12 mouse cellular contexts compared by ENCODE assay signal in the genomic region with DNA sequence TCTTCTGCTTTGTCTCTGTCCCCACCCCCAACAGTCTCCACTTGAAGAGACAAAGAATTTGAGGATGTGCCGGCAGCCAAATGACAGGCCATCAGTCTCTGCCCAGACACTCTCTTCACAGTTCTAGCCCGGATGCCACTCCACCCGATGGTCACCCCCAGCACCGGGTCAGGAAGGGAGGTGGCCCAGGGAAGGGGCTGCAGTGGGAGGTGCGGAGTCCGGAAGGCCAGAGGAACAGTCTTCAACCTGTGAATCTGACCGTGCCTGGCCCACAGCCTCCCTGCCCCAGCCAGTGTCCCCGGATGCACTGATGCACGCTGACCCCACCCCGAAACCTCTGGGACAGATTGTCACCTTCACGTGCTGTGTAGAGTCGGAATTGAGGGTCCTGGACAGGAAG. TPM values are rescaled to one million over a fixed set of nuclear protein-coding genes. Genes with fewer than 3 reads are reported as not detected.
DNase-seq lines count a peak whose midpoint lies in the region; ATAC-seq and TF ChIP-seq lines count a peak whose summit lies in the region.
"Had no signal": no experiment of that assay in that cellular context is flagged by ENCODE, and none has a peak within 500 bp of the region (broad histone marks: within the 10 kb centered on the region; RNA-seq: fewer than 3 reads in every experiment).

No protein-coding gene starts in this region.

- TF ChIP-seq CTCF in heart, postnatal 0 days (IDR thresholded peaks at IDR 0.05; ENCODE audit: low read depth), result no peak

- H3K4me3 ChIP-seq in midbrain, embryonic 11.5 days (ENCODE audit: low read depth, low read length), result no peak overlapping the region
- H3K4me3 ChIP-seq in midbrain, embryonic 13.5 days (replicated peaks), result no peak overlapping the region
- no peak overlapping the region for H3K4me3 ChIP-seq in heart, postnatal 0 days (ENCODE audit: low read depth, low read length)
- no peak overlapping the region for H3K4me3 ChIP-seq in liver, embryonic 16.5 days (ENCODE audit: low read depth, low read length)
- H3K4me3 ChIP-seq: limb, embryonic 12.5 days; midbrain, embryonic 15.5 days had no signal

- H3K9ac ChIP-seq in midbrain, embryonic 11.5 days (ENCODE audit: low read length), result no peak overlapping the region
- H3K9ac ChIP-seq in midbrain, embryonic 13.5 days (replicated peaks), result no peak overlapping the region
- no peak overlapping the region for H3K9ac ChIP-seq in heart, postnatal 0 days (replicated peaks; ENCODE audit: low read depth, low read length)
- H3K9ac ChIP-seq in liver, embryonic 16.5 days (ENCODE audit: low read depth, low read length), result no peak overlapping the region
- H3K9ac ChIP-seq: limb, embryonic 12.5 days; midbrain, embryonic 15.5 days had no signal

- peaks cover 15% of the 10 kb centered on the region for H3K27me3 ChIP-seq in midbrain, embryonic 11.5 days (ENCODE audit: control insufficient read depth, insufficient read depth, low read length)
- peaks cover 29% of the 10 kb centered on the region for H3K27me3 ChIP-seq in midbrain, embryonic 13.5 days
- H3K27me3 ChIP-seq in heart, postnatal 0 days (ENCODE audit: control insufficient read depth, insufficient read depth, low read length), result peaks cover 8% of the 10 kb centered on the region; the same call in 1 of the 2 replicates
- H3K27me3 ChIP-seq in liver, embryonic 16.5 days (ENCODE audit: control insufficient read depth, insufficient read depth, low read depth, low read length), result peaks cover 21% of the 10 kb centered on the region

- no peaks in the 10 kb centered on the region for H3K9me3 ChIP-seq in midbrain, embryonic 11.5 days (ENCODE audit: control insufficient read depth, low read length)
- no peaks in the 10 kb centered on the region for H3K9me3 ChIP-seq in midbrain, embryonic 13.5 days
- H3K9me3 ChIP-seq in heart, postnatal 0 days (replicated peaks; ENCODE audit: control insufficient read depth, low read length), result no peaks in the 10 kb centered on the region
- no peaks in the 10 kb centered on the region for H3K9me3 ChIP-seq in liver, embryonic 16.5 days (replicated peaks; ENCODE audit: control insufficient read depth, low read length)
- H3K9me3 ChIP-seq: limb, embryonic 12.5 days; midbrain, embryonic 15.5 days had no signal

- TF ChIP-seq EP300 in heart, postnatal 0 days (IDR thresholded peaks at IDR 0.05; ENCODE audit: low read depth), result peak; percentile 55; the same call in 1 of the 2 replicates

- no peak overlapping the region for H3K27ac ChIP-seq in midbrain, embryonic 11.5 days (ENCODE audit: low read depth, low read length)
- no peak overlapping the region for H3K27ac ChIP-seq in midbrain, embryonic 13.5 days
- no peak overlapping the region; the same call in 1 of the 2 replicates for H3K27ac ChIP-seq in heart, postnatal 0 days (ENCODE audit: low read depth)
- H3K27ac ChIP-seq in liver, embryonic 16.5 days (ENCODE audit: low read length), result no peak overlapping the region
- H3K27ac ChIP-seq: limb, embryonic 12.5 days; midbrain, embryonic 15.5 days had no signal

- H3K36me3 ChIP-seq in midbrain, embryonic 11.5 days (ENCODE audit: control insufficient read depth, insufficient read depth, low read length), result no peaks in the 10 kb centered on the region
- no peaks in the 10 kb centered on the region for H3K36me3 ChIP-seq in midbrain, embryonic 13.5 days
- H3K36me3 ChIP-seq in heart, postnatal 0 days (replicated peaks; ENCODE audit: control insufficient read depth, insufficient read depth, low read length), result no peaks in the 10 kb centered on the region
- no peaks in the 10 kb centered on the region for H3K36me3 ChIP-seq in liver, embryonic 16.5 days (ENCODE audit: control insufficient read depth, insufficient read depth)
- H3K36me3 ChIP-seq: limb, embryonic 12.5 days; midbrain, embryonic 15.5 days had no signal

- H3K4me2 ChIP-seq in midbrain, embryonic 11.5 days, result no peak overlapping the region
- H3K4me2 ChIP-seq in midbrain, embryonic 13.5 days (replicated peaks), result no peak overlapping the region
- no peak overlapping the region for H3K4me2 ChIP-seq in heart, postnatal 0 days (ENCODE audit: low read depth, low read length)
- H3K4me2 ChIP-seq in liver, embryonic 16.5 days (ENCODE audit: low read depth, low read length), result no peak overlapping the region
- H3K4me2 ChIP-seq: limb, embryonic 12.5 days; midbrain, embryonic 15.5 days had no signal

- WGBS in midbrain, embryonic 11.5 days, result 79% methylated on average over 12 of the region's 12 CpGs
- 74% methylated on average over 12 of the region's 12 CpGs for WGBS in midbrain, embryonic 13.5 days
- 45% methylated on average over 12 of the region's 12 CpGs for WGBS in heart, postnatal 0 days
- WGBS in liver, embryonic 16.5 days (ENCODE audit: insufficient replicate concordance), result 41% methylated on average over 12 of the region's 12 CpGs

- peaks cover 3% of the 10 kb centered on the region; the same call in 1 of the 2 replicates for H3K4me1 ChIP-seq in midbrain, embryonic 11.5 days (ENCODE audit: control insufficient read depth, insufficient read depth, low read length)
- peaks cover 12% of the 10 kb centered on the region for H3K4me1 ChIP-seq in midbrain, embryonic 13.5 days (replicated peaks)
- peaks cover 9% of the 10 kb centered on the region; the same call in 1 of the 2 replicates for H3K4me1 ChIP-seq in heart, postnatal 0 days (ENCODE audit: control insufficient read depth, insufficient read depth)
- no peaks in the 10 kb centered on the region; the same call in 1 of the 2 replicates for H3K4me1 ChIP-seq in liver, embryonic 16.5 days (ENCODE audit: control insufficient read depth, low read depth, low read length)

- 0 out of 2 replicates have a peak, but pooled peaks have one; percentile 5 for ATAC-seq in midbrain, embryonic 11.5 days (ENCODE audit: low FRiP score)
- no peak for ATAC-seq in midbrain, embryonic 13.5 days
- peak; percentile 37; the same call in 1 of the 2 replicates for ATAC-seq in heart, postnatal 0 days (ENCODE audit: insufficient read depth, low read depth)
- peak; percentile 32; the same call in 1 of the 2 replicates for ATAC-seq in liver, embryonic 16.5 days (ENCODE audit: low read depth)
- ATAC-seq: midbrain, embryonic 15.5 days had no signal

- no peak for DNase-seq in midbrain, embryonic 11.5 days (ENCODE audit: low spot score, missing footprints)
- DNase-seq in heart, postnatal 0 days (ENCODE audit: low spot score), result no peak
- DNase-seq in right cerebral cortex, postnatal 4 days, result no peak
- DNase-seq in left cerebral cortex, adult 11 months (ENCODE audit: low spot score), result no peak
- no peak for DNase-seq in embryo, embryonic 11 days
- DNase-seq: cerebellum, adult 9-10 months had no signal

RNA-seq across cellular contexts. Expression of a gene that starts 33.3 kb away (rescaled TPM):
- polyA plus RNA-seq in midbrain, embryonic 11.5 days (2014; fragmentation: Nextera tagmentation; extraction: Ambion mirVana), result 1.9 and 3.0 TPM in 2 replicates
- 2.9 and 4.3 TPM in 2 replicates for polyA plus RNA-seq in midbrain, embryonic 13.5 days (2015; fragmentation: Nextera tagmentation; extraction: Ambion mirVana)
- total RNA-seq in heart, postnatal 0 days (2014; rRNA removed; ENCODE audit: low replicate concordance), result 3.9 and 5.0 TPM in 2 replicates
- 1.5 and 1.7 TPM in 2 replicates for polyA plus RNA-seq in heart, postnatal 0 days (2015; fragmentation: Nextera tagmentation; extraction: Ambion mirVana)
- polyA plus RNA-seq in liver, embryonic 16.5 days (2015; fragmentation: Nextera tagmentation; extraction: Ambion mirVana), result 0.79 and 0.84 TPM in 2 replicates

RNA-seq across cellular contexts. Expression of a gene that starts 36.2 kb away (rescaled TPM):
- 184 and 186 TPM in 2 replicates for polyA plus RNA-seq in midbrain, embryonic 11.5 days (2014; fragmentation: Nextera tagmentation; extraction: Ambion mirVana)
- polyA plus RNA-seq in midbrain, embryonic 13.5 days (2015; fragmentation: Nextera tagmentation; extraction: Ambion mirVana), result 238 and 239 TPM in 2 replicates
- total RNA-seq in heart, postnatal 0 days (2014; rRNA removed; ENCODE audit: low replicate concordance), result 207 and 252 TPM in 2 replicates
- polyA plus RNA-seq in heart, postnatal 0 days (2015; fragmentation: Nextera tagmentation; extraction: Ambion mirVana), result 915 and 927 TPM in 2 replicates
- polyA plus RNA-seq in liver, embryonic 16.5 days (2015; fragmentation: Nextera tagmentation; extraction: Ambion mirVana), result 128 and 134 TPM in 2 replicates

RNA-seq across cellular contexts. Expression of a gene that starts 36.2 kb away (rescaled TPM):
- polyA plus RNA-seq in midbrain, embryonic 11.5 days (2014; fragmentation: Nextera tagmentation; extraction: Ambion mirVana), result 0.33 TPM in 1 of 2 replicates, not detected in the other
- 1.1 and 1.2 TPM in 2 replicates for polyA plus RNA-seq in midbrain, embryonic 13.5 days (2015; fragmentation: Nextera tagmentation; extraction: Ambion mirVana)
- not detected in 2 replicates for total RNA-seq in heart, postnatal 0 days (2014; rRNA removed; ENCODE audit: low replicate concordance)
- 0.56 TPM in 1 of 2 replicates, not detected in the other for polyA plus RNA-seq in heart, postnatal 0 days (2015; fragmentation: Nextera tagmentation; extraction: Ambion mirVana)
- polyA plus RNA-seq in liver, embryonic 16.5 days (2015; fragmentation: Nextera tagmentation; extraction: Ambion mirVana), result 0.13 TPM in 1 of 2 replicates, not detected in the other
- total RNA-seq: heart, adult 18-20 months had no signal
- polyA plus RNA-seq: limb, embryonic 12.5 days; spleen, adult 2 months had no signal
